Mouse (Mus musculus): Measurements from ENCODE around the gene Samd4b. TPM values are rescaled to one million over a fixed set of nuclear protein-coding genes. Genes with fewer than 3 reads are reported as not detected.
A peak's percentile ranks its signal among the peaks of the same experiment; 100 is the strongest.

Samd4b gene
- polyA plus RNA-seq, 1 experiment from 2014 or later = 3.5 TPM

DNA sequence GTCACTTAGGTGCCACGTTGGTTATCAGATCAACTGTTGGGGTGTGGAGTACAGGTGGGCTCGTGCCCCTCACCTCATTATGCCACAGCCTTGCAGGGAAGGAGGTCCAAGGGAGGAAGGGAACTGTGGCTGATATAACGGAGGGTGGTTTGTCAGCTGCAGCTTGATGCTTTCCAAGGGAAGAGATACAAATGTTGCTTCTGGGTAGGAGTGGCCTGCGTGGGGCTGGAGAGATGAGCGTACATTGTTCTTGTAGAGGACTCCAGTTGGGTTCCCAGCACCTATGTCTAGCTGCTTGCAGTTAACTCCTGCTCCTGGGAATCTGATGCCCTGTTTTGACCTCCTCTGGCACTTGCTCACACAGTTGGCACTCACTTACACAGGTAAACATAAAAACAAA lies 5.2 kb upstream of the Samd4b start:
- DNase-seq = no peak
- Histone ChIP-seq H3K4me2 (ENCODE audit: low read depth, low read length) (no peak overlapping the region), H3K4me1 (ENCODE audit: insufficient read depth) (no peaks in the 10 kb centered on the region; the same call in 1 of the 2 replicates), H3K36me3 (replicated peaks; ENCODE audit: insufficient read depth, low read length) (no peaks in the 10 kb centered on the region), H3K27me3 (ENCODE audit: insufficient read depth, low read length) (no peaks in the 10 kb centered on the region), H3K9me3 (ENCODE audit: low read length) (no peaks in the 10 kb centered on the region), H3K27ac (ENCODE audit: low read depth) (no peak overlapping the region), H3K4me3 (ENCODE audit: low read depth, low read length) (no peak overlapping the region), H3K9ac (replicated peaks) (no peak overlapping the region)
- TF ChIP-seq CTCF (IDR thresholded peaks at IDR 0.05; ENCODE audit: low read depth) = no peak
- TF ChIP-seq EP300 (IDR thresholded peaks at IDR 0.05; ENCODE audit: low read depth) = no peak
- ATAC-seq = no peak
- 68% methylated on average over 5 of the region's 5 CpGs for WGBS (ENCODE audit: insufficient replicate concordance)

DNA sequence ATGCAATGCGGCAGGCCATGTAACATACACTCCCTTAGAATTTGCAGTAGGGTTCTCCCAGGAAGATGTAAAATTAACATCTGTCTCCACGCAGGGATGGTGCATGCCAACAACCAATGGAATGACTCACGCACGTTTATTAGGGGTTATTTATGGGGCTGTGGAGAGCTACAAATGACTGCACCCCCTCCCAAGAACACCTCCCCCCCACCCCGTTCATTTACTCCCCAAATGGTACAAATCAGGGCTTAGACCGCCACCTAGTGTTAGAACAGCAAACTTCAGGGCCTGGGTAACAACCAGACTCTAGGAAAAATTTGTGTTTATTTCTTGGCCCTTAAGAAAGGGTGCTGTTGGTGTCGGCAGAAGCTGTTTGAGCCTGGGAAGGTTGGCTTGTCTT lies 3.7 kb upstream of the Samd4b start:
- TF ChIP-seq CTCF (IDR thresholded peaks at IDR 0.05; ENCODE audit: low read depth) (peak; percentile 81), EP300 (IDR thresholded peaks at IDR 0.05; ENCODE audit: low read depth) (no peak)
- Histone ChIP-seq H3K4me2 (ENCODE audit: low read depth, low read length) (no peak overlapping the region), H3K4me3 (ENCODE audit: low read depth, low read length) (no peak overlapping the region), H3K36me3 (replicated peaks; ENCODE audit: insufficient read depth, low read length) (no peaks in the 10 kb centered on the region), H3K9me3 (ENCODE audit: low read length) (no peaks in the 10 kb centered on the region), H3K9ac (replicated peaks) (no peak overlapping the region), H3K27ac (ENCODE audit: low read depth) (no peak overlapping the region), H3K27me3 (ENCODE audit: insufficient read depth, low read length) (no peaks in the 10 kb centered on the region), H3K4me1 (ENCODE audit: insufficient read depth) (peaks cover 9% of the 10 kb centered on the region)
- DNase-seq (peak; percentile 61), ATAC-seq (no peak)
- WGBS (ENCODE audit: insufficient replicate concordance) = 31% methylated on average over 7 of the region's 7 CpGs

- WGBS (ENCODE audit: insufficient replicate concordance) = 8% methylated on average over 11 of the region's 11 CpGs
- no peaks in the 10 kb centered on the region for H3K36me3 ChIP-seq (replicated peaks; ENCODE audit: insufficient read depth, low read length)
- DNase-seq (peak; percentile 79), ATAC-seq (no peak)
- H3K9ac ChIP-seq (replicated peaks) = no peak overlapping the region
- TF ChIP-seq CTCF (IDR thresholded peaks at IDR 0.05; ENCODE audit: low read depth) (peak; percentile 93), EP300 (IDR thresholded peaks at IDR 0.05; ENCODE audit: low read depth) (no peak)
- H3K4me3 ChIP-seq (ENCODE audit: low read depth, low read length) = no peak overlapping the region
- H3K27me3 ChIP-seq (ENCODE audit: insufficient read depth, low read length) = no peaks in the 10 kb centered on the region
- no peak overlapping the region for H3K27ac ChIP-seq (ENCODE audit: low read depth)
- H3K4me1 ChIP-seq (ENCODE audit: insufficient read depth) = peaks cover 15% of the 10 kb centered on the region
- H3K4me2 ChIP-seq (ENCODE audit: low read depth, low read length) = no peak overlapping the region
- no peaks in the 10 kb centered on the region for H3K9me3 ChIP-seq (ENCODE audit: low read length)
Observed at GRCm38 (mm10) chr7:28601029-28601428, 3.1 kb upstream of the Samd4b start.

DNA sequence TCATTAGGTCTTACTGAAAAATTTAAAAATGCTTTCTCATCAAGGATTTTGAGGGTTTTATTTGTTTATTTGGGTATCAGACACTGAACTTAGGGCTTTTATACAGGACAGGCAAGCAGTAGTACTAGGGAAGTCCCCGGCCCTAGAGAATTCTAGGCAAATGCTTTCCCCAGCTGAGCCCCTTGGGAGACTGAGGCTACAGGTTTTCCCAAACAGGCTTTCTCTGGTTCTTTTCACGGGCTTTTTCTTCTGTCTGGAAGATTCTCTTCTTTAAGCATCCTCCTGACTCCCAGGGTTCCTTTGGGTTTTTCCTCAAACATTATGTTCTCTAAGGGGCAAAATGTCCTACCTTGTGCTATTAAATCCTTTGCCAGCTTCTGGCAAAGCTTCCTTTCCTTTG lies 1.0 kb upstream of the Samd4b start:
- no peak overlapping the region for H3K4me3 ChIP-seq (ENCODE audit: low read depth, low read length)
- H3K27ac ChIP-seq (ENCODE audit: low read depth) = no peak overlapping the region
- no peaks in the 10 kb centered on the region for H3K27me3 ChIP-seq (ENCODE audit: insufficient read depth, low read length)
- DNase-seq (no peak), ATAC-seq (no peak)
- no peaks in the 10 kb centered on the region for H3K9me3 ChIP-seq (ENCODE audit: low read length)
- no peak for TF ChIP-seq EP300 (IDR thresholded peaks at IDR 0.05; ENCODE audit: low read depth)
- peak overlapping the region; percentile 73; the same call in 1 of the 2 replicates for H3K4me2 ChIP-seq (ENCODE audit: low read depth, low read length)
- no peak overlapping the region for H3K9ac ChIP-seq (replicated peaks)
- 63% methylated on average over 2 of the region's 2 CpGs for WGBS (ENCODE audit: insufficient replicate concordance)
- peaks cover 30% of the 10 kb centered on the region for H3K4me1 ChIP-seq (ENCODE audit: insufficient read depth)
- 0 out of 2 replicates have a peak, but pooled peaks cover 4% of the 10 kb centered on the region for H3K36me3 ChIP-seq (replicated peaks; ENCODE audit: insufficient read depth, low read length)

GRCm38 (mm10) chr7:28597277-28597570 lies 720 bp downstream of the Samd4b start:
- WGBS (ENCODE audit: insufficient replicate concordance) = 13% methylated on average over 9 of the region's 9 CpGs
- TF ChIP-seq CTCF (IDR thresholded peaks at IDR 0.05; ENCODE audit: low read depth) (no peak), EP300 (IDR thresholded peaks at IDR 0.05; ENCODE audit: low read depth) (no peak)
- Histone ChIP-seq H3K27ac (ENCODE audit: low read depth) (peak overlapping the region; percentile 79), H3K9ac (replicated peaks) (peak overlapping the region; percentile 72), H3K4me3 (ENCODE audit: low read depth, low read length) (peak overlapping the region; percentile 79), H3K9me3 (ENCODE audit: low read length) (no peaks in the 10 kb centered on the region), H3K4me2 (ENCODE audit: low read depth, low read length) (peak overlapping the region; percentile 96), H3K4me1 (ENCODE audit: insufficient read depth) (peaks cover 44% of the 10 kb centered on the region), H3K36me3 (replicated peaks; ENCODE audit: insufficient read depth, low read length) (0 out of 2 replicates have a peak, but pooled peaks cover 4% of the 10 kb centered on the region), H3K27me3 (ENCODE audit: insufficient read depth, low read length) (no peaks in the 10 kb centered on the region)
- DNase-seq (no peak), ATAC-seq (no peak)

GRCm38 (mm10) chr7:28596436-28597276 lies 1.3 kb downstream of the Samd4b start:
- Histone ChIP-seq H3K27ac (ENCODE audit: low read depth) (peak overlapping the region; percentile 79), H3K9ac (replicated peaks) (peak overlapping the region; percentile 72), H3K27me3 (ENCODE audit: insufficient read depth, low read length) (no peaks in the 10 kb centered on the region), H3K4me2 (ENCODE audit: low read depth, low read length) (peak overlapping the region; percentile 96), H3K36me3 (replicated peaks; ENCODE audit: insufficient read depth, low read length) (0 out of 2 replicates have a peak, but pooled peaks cover 4% of the 10 kb centered on the region), H3K4me1 (ENCODE audit: insufficient read depth) (peaks cover 49% of the 10 kb centered on the region), H3K9me3 (ENCODE audit: low read length) (no peaks in the 10 kb centered on the region), H3K4me3 (ENCODE audit: low read depth, low read length) (peak overlapping the region; percentile 79)
- peak; percentile 82 for ATAC-seq
- peak; percentile 47; the same call in 1 of the 2 replicates for TF ChIP-seq EP300 (IDR thresholded peaks at IDR 0.05; ENCODE audit: low read depth)
- no peak for TF ChIP-seq CTCF (IDR thresholded peaks at IDR 0.05; ENCODE audit: low read depth)
- DNase-seq = peak; percentile 77
- WGBS (ENCODE audit: insufficient replicate concordance) = 55% methylated on average over 20 of the region's 20 CpGs
